Mouse (Mus musculus): ENCODE data around the gene Gm49393. TPM values are rescaled to one million over a fixed set of nuclear protein-coding genes. Genes with fewer than 3 reads are reported as not detected.

Gene Gm49393
- polyA plus RNA-seq, 1 experiment = not detected

GRCm38 (mm10) chr13:60895406-60896160, 39.8 kb downstream of the Gm49393 start:
- Histone ChIP-seq H3K4me3 (ENCODE audit: control insufficient read depth, low read depth, low read length) (no peak overlapping the region), H3K27me3 (ENCODE audit: control insufficient read depth, insufficient read depth, low read length) (no peaks in the 10 kb centered on the region), H3K27ac (ENCODE audit: control insufficient read depth, insufficient read depth, low read depth, low read length) (no peak overlapping the region), H3K36me3 (ENCODE audit: control insufficient read depth, insufficient read depth, low read length) (no peaks in the 10 kb centered on the region), H3K4me1 (ENCODE audit: control insufficient read depth, insufficient read depth, low read length) (no peaks in the 10 kb centered on the region)
- TF ChIP-seq POLR2A (IDR thresholded peaks at IDR 0.05; ENCODE audit: control insufficient read depth, low read depth, low read length) = no peak
- TF ChIP-seq CTCF (IDR thresholded peaks at IDR 0.05; ENCODE audit: control insufficient read depth, insufficient read depth, insufficient replicate concordance, low read depth, low read length) = no peak

DNA sequence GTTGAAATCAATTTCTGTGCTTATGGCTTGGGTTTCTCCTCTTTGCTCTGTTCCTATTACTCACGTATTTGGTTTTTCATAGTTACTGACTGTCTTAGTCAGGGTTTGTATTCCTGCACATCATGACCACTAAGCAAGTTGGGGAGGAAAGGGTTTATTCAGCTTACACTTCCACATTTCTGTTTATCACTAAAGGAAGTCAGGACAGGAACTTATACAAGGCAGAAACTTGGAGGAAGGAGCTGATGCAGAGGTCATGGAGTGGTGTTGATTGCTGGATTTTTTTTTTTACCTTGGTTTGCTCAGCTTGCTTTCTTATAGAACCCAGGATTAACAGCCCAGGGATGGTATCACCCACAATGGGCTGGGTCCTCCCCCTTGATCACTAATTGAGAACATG, 43.1 kb downstream of the Gm49393 start:
- Histone ChIP-seq H3K27me3 (ENCODE audit: control insufficient read depth, insufficient read depth, low read length) (no peaks in the 10 kb centered on the region), H3K4me1 (ENCODE audit: control insufficient read depth, insufficient read depth, low read length) (no peaks in the 10 kb centered on the region), H3K36me3 (ENCODE audit: control insufficient read depth, insufficient read depth, low read length) (no peaks in the 10 kb centered on the region), H3K27ac (ENCODE audit: control insufficient read depth, insufficient read depth, low read depth, low read length) (no peak overlapping the region), H3K4me3 (ENCODE audit: control insufficient read depth, low read depth, low read length) (no peak overlapping the region)
- TF ChIP-seq POLR2A (IDR thresholded peaks at IDR 0.05; ENCODE audit: control insufficient read depth, low read depth, low read length) (no peak), CTCF (IDR thresholded peaks at IDR 0.05; ENCODE audit: control insufficient read depth, insufficient read depth, insufficient replicate concordance, low read depth, low read length) (no peak)

DNA sequence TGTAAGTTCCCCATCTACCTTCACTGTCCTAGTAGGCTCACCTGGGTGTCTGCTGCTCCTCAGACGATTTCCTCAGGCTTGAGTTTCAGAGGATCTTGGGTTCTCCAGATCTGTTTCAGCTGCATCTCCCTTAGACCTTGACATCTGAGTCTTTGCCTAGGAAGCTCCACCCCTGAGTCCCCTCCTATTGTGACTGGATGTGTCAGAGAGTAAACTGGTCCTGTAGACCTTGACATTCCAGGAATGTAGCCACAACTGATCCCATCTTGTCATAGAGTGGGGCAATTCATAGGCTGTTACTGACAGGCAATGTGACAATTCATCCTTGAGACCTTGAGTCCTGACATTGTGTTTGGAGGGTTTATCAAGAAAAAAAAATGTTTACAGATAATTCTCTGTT, 71.1 kb downstream of the Gm49393 start, which contains the start of gene 4930486L24Rik:
Gene 4930486L24Rik (minus strand): TSS at position 195 of the 400 bp plus-strand sequence.
- no peaks in the 10 kb centered on the region for H3K27me3 ChIP-seq (ENCODE audit: control insufficient read depth, insufficient read depth, low read length)
- TF ChIP-seq POLR2A (IDR thresholded peaks at IDR 0.05; ENCODE audit: control insufficient read depth, low read depth, low read length) = no peak
- TF ChIP-seq CTCF (IDR thresholded peaks at IDR 0.05; ENCODE audit: control insufficient read depth, insufficient read depth, insufficient replicate concordance, low read depth, low read length) = no peak
- no peak within 1 kb of the TSS for H3K4me3 ChIP-seq (ENCODE audit: control insufficient read depth, low read depth, low read length)
- H3K4me1 ChIP-seq (ENCODE audit: control insufficient read depth, insufficient read depth, low read length) = no peaks in the 10 kb centered on the region
- H3K36me3 ChIP-seq (ENCODE audit: control insufficient read depth, insufficient read depth, low read length) = no peaks in the 10 kb centered on the region
- H3K27ac ChIP-seq (ENCODE audit: control insufficient read depth, insufficient read depth, low read depth, low read length) = no peak within 1 kb of the TSS

DNA sequence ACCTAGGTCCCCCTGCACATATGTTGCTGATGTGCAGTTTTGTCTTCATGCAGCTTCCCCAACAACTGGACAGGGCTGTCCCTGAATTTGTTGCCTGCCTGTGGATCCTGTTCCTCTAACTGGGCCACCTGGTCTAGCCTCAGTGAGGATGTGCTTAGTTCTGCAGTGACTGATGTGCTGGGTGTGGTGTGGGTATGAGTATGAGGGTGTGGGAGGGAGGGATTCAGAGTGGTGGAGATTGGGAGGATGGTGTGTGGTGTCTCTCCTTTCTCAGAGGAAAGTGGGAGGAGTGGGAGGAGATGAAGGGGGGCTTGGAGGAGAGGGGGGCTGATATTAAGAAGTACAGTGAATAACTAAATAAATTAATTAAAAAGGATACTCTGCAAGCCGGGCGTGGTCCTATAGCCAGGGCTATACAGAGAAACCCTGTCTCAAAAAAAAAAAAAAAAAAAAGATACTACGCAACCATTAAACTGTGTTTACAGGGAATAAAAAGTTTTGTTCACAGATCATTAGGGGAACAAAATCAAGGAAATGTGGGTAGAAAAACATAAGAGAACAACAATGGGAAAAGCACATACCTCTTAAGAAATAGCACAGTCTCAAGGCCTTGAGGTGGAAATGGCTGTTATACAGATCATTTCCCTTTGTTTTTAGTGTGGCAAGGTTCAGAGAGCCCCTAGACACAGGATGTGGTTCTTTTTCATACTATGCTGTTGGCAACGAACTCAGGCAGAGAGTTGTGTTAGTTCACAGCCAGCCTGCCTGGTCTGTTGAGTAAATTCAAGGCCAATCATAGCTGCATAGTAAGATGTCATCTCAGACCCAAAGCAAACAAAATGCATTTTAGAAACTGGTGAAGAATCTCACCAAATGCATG, 86.9 kb downstream of the Gm49393 start:
- H3K27me3 ChIP-seq (ENCODE audit: control insufficient read depth, insufficient read depth, low read length) = no peaks in the 10 kb centered on the region
- H3K36me3 ChIP-seq (ENCODE audit: control insufficient read depth, insufficient read depth, low read length) = no peaks in the 10 kb centered on the region
- no peak overlapping the region for H3K4me3 ChIP-seq (ENCODE audit: control insufficient read depth, low read depth, low read length)
- no peaks in the 10 kb centered on the region for H3K4me1 ChIP-seq (ENCODE audit: control insufficient read depth, insufficient read depth, low read length)
- TF ChIP-seq POLR2A (IDR thresholded peaks at IDR 0.05; ENCODE audit: control insufficient read depth, low read depth, low read length) = no peak
- TF ChIP-seq CTCF (IDR thresholded peaks at IDR 0.05; ENCODE audit: control insufficient read depth, insufficient read depth, insufficient replicate concordance, low read depth, low read length) = no peak
- no peak overlapping the region for H3K27ac ChIP-seq (ENCODE audit: control insufficient read depth, insufficient read depth, low read depth, low read length)

GRCm38 (mm10) chr13:60843153-60843552, 92.2 kb downstream of the Gm49393 start:
- Histone ChIP-seq H3K27me3 (ENCODE audit: control insufficient read depth, insufficient read depth, low read length) (no peaks in the 10 kb centered on the region), H3K4me1 (ENCODE audit: control insufficient read depth, insufficient read depth, low read length) (no peaks in the 10 kb centered on the region; the same call in 1 of the 2 replicates), H3K4me3 (ENCODE audit: control insufficient read depth, low read depth, low read length) (peak overlapping the region; percentile 43), H3K27ac (ENCODE audit: control insufficient read depth, insufficient read depth, low read depth, low read length) (no peak overlapping the region), H3K36me3 (ENCODE audit: control insufficient read depth, insufficient read depth, low read length) (no peaks in the 10 kb centered on the region)
- TF ChIP-seq POLR2A (IDR thresholded peaks at IDR 0.05; ENCODE audit: control insufficient read depth, low read depth, low read length) = no peak
- TF ChIP-seq CTCF (IDR thresholded peaks at IDR 0.05; ENCODE audit: control insufficient read depth, insufficient read depth, insufficient replicate concordance, low read depth, low read length) = no peak

- Histone ChIP-seq H3K27me3 (ENCODE audit: control insufficient read depth, insufficient read depth, low read length) (no peaks in the 10 kb centered on the region), H3K27ac (ENCODE audit: control insufficient read depth, insufficient read depth, low read depth, low read length) (no peak overlapping the region), H3K4me1 (ENCODE audit: control insufficient read depth, insufficient read depth, low read length) (no peaks in the 10 kb centered on the region; the same call in 1 of the 2 replicates), H3K4me3 (ENCODE audit: control insufficient read depth, low read depth, low read length) (no peak overlapping the region), H3K36me3 (ENCODE audit: control insufficient read depth, insufficient read depth, low read length) (no peaks in the 10 kb centered on the region)
- no peak for TF ChIP-seq POLR2A (IDR thresholded peaks at IDR 0.05; ENCODE audit: control insufficient read depth, low read depth, low read length)
- TF ChIP-seq CTCF (IDR thresholded peaks at IDR 0.05; ENCODE audit: control insufficient read depth, insufficient read depth, insufficient replicate concordance, low read depth, low read length) = no peak
These were observed 92.7 kb downstream of the Gm49393 start for GRCm38 (mm10) chr13:60842703-60843102.

DNA sequence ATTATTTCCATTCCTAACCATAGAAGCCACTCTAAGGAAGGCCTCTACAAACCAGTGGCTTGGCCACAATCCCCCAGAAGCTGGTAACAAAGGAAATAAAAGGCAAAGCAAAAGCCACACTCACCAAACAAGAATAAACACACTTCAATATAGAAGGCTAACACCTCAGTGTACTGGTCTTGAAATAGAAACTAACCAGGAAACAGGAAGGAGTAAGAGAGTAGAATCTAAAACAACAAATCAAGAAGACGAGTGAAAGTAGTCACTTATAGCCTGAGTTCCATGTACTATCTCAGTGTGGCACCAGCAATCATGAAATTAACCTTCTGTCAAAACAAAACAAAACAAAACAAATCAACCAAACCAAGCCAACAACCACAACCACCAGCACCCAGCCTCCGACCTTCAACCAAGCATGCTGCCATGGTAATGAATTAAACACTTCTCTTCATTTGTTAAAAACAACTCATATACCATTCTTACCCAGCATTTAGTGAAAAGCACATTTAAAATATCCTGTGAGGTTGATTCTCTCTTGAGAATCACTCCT, 96.0 kb downstream of the Gm49393 start:
- H3K4me3 ChIP-seq (ENCODE audit: control insufficient read depth, low read depth, low read length) = no peak overlapping the region

More for the DNA sequence above, 96.0 kb downstream of the Gm49393 start:
- no peak for TF ChIP-seq CTCF (IDR thresholded peaks at IDR 0.05; ENCODE audit: control insufficient read depth, insufficient read depth, insufficient replicate concordance, low read depth, low read length)
- TF ChIP-seq POLR2A (IDR thresholded peaks at IDR 0.05; ENCODE audit: control insufficient read depth, low read depth, low read length) = no peak
- Histone ChIP-seq H3K27ac (ENCODE audit: control insufficient read depth, insufficient read depth, low read depth, low read length) (no peak overlapping the region), H3K36me3 (ENCODE audit: control insufficient read depth, insufficient read depth, low read length) (no peaks in the 10 kb centered on the region), H3K27me3 (ENCODE audit: control insufficient read depth, insufficient read depth, low read length) (no peaks in the 10 kb centered on the region), H3K4me1 (ENCODE audit: control insufficient read depth, insufficient read depth, low read length) (no peaks in the 10 kb centered on the region; the same call in 1 of the 2 replicates)

All from testis, adult 2 months (tissue).